Mouse (Mus musculus): ENCODE data around the gene Olfr1415. TPM values are rescaled to one million over a fixed set of nuclear protein-coding genes. Genes with fewer than 3 reads are reported as not detected.

The Olfr1415 gene
- total RNA-seq (2014; rRNA removed; ENCODE audit: low replicate concordance) = not detected in 2 replicates
- not detected in 2 replicates for polyA plus RNA-seq (2015; fragmentation: Nextera tagmentation; extraction: Ambion mirVana)

- WGBS = 60% methylated on average over 2 of the region's 2 CpGs
- DNase-seq (ENCODE audit: low spot score) = no peak
- no peak for ATAC-seq (ENCODE audit: insufficient read depth, low read depth)
- Histone ChIP-seq H3K4me2 (ENCODE audit: low read depth, low read length) (no peak within 1 kb of the TSS), H3K27ac (ENCODE audit: low read depth) (no peak within 1 kb of the TSS), H3K27me3 (ENCODE audit: control insufficient read depth, insufficient read depth, low read length) (no peaks in the 10 kb centered on the region), H3K36me3 (replicated peaks; ENCODE audit: control insufficient read depth, insufficient read depth, low read length) (no peaks in the 10 kb centered on the region), H3K4me3 (ENCODE audit: low read depth, low read length) (no peak within 1 kb of the TSS), H3K4me1 (ENCODE audit: control insufficient read depth, insufficient read depth) (no peaks in the 10 kb centered on the region), H3K9me3 (replicated peaks; ENCODE audit: control insufficient read depth, low read length) (no peaks in the 10 kb centered on the region), H3K9ac (replicated peaks; ENCODE audit: low read depth, low read length) (no peak within 1 kb of the TSS)
- TF ChIP-seq EP300 (IDR thresholded peaks at IDR 0.05; ENCODE audit: low read depth) (no peak), CTCF (IDR thresholded peaks at IDR 0.05; ENCODE audit: low read depth) (no peak)
Measured at GRCm38 (mm10) chr1:92496001-92496400, at the start of gene Olfr1415. Gene Olfr1415, minus strand, starts transcription at chr1:92496101.

GRCm38 (mm10) chr1:92539071-92539470 is 43.2 kb upstream of the Olfr1415 start:
- DNase-seq (ENCODE audit: low spot score) (no peak), ATAC-seq (ENCODE audit: insufficient read depth, low read depth) (no peak)
- no peak for TF ChIP-seq CTCF (IDR thresholded peaks at IDR 0.05; ENCODE audit: low read depth)
- no peak for TF ChIP-seq EP300 (IDR thresholded peaks at IDR 0.05; ENCODE audit: low read depth)
- H3K4me1 ChIP-seq (ENCODE audit: control insufficient read depth, insufficient read depth) = no peaks in the 10 kb centered on the region
- H3K36me3 ChIP-seq (replicated peaks; ENCODE audit: control insufficient read depth, insufficient read depth, low read length) = no peaks in the 10 kb centered on the region
- no peak overlapping the region for H3K4me3 ChIP-seq (ENCODE audit: low read depth, low read length)
- H3K27me3 ChIP-seq (ENCODE audit: control insufficient read depth, insufficient read depth, low read length) = no peaks in the 10 kb centered on the region
- no peak overlapping the region for H3K27ac ChIP-seq (ENCODE audit: low read depth)
- WGBS = 53% methylated on average over 2 of the region's 2 CpGs
- no peak overlapping the region for H3K9ac ChIP-seq (replicated peaks; ENCODE audit: low read depth, low read length)
- H3K9me3 ChIP-seq (replicated peaks; ENCODE audit: control insufficient read depth, low read length) = no peaks in the 10 kb centered on the region
- H3K4me2 ChIP-seq (ENCODE audit: low read depth, low read length) = no peak overlapping the region

- TF ChIP-seq CTCF (IDR thresholded peaks at IDR 0.05; ENCODE audit: low read depth) = no peak
- TF ChIP-seq EP300 (IDR thresholded peaks at IDR 0.05; ENCODE audit: low read depth) = no peak
- Histone ChIP-seq H3K4me2 (ENCODE audit: low read depth, low read length) (no peak overlapping the region), H3K27me3 (ENCODE audit: control insufficient read depth, insufficient read depth, low read length) (no peaks in the 10 kb centered on the region), H3K4me1 (ENCODE audit: control insufficient read depth, insufficient read depth) (no peaks in the 10 kb centered on the region), H3K36me3 (replicated peaks; ENCODE audit: control insufficient read depth, insufficient read depth, low read length) (no peaks in the 10 kb centered on the region), H3K9ac (replicated peaks; ENCODE audit: low read depth, low read length) (no peak overlapping the region), H3K27ac (ENCODE audit: low read depth) (no peak overlapping the region), H3K4me3 (ENCODE audit: low read depth, low read length) (no peak overlapping the region), H3K9me3 (replicated peaks; ENCODE audit: control insufficient read depth, low read length) (no peaks in the 10 kb centered on the region)
- DNase-seq (ENCODE audit: low spot score) = no peak
- WGBS = 31% methylated on average over 5 of the region's 5 CpGs
- no peak for ATAC-seq (ENCODE audit: insufficient read depth, low read depth)
Measured at GRCm38 (mm10) chr1:92536972-92537371, 41.1 kb upstream of the Olfr1415 start.

GRCm38 (mm10) chr1:92523764-92524163 is 27.9 kb upstream of the Olfr1415 start:
- ATAC-seq (ENCODE audit: insufficient read depth, low read depth) (no peak), DNase-seq (ENCODE audit: low spot score) (no peak)
- Histone ChIP-seq H3K4me1 (ENCODE audit: control insufficient read depth, insufficient read depth) (no peaks in the 10 kb centered on the region), H3K27me3 (ENCODE audit: control insufficient read depth, insufficient read depth, low read length) (no peaks in the 10 kb centered on the region), H3K4me2 (ENCODE audit: low read depth, low read length) (no peak overlapping the region), H3K27ac (ENCODE audit: low read depth) (no peak overlapping the region), H3K36me3 (replicated peaks; ENCODE audit: control insufficient read depth, insufficient read depth, low read length) (no peaks in the 10 kb centered on the region), H3K4me3 (ENCODE audit: low read depth, low read length) (no peak overlapping the region), H3K9ac (replicated peaks; ENCODE audit: low read depth, low read length) (no peak overlapping the region), H3K9me3 (replicated peaks; ENCODE audit: control insufficient read depth, low read length) (no peaks in the 10 kb centered on the region)
- TF ChIP-seq EP300 (IDR thresholded peaks at IDR 0.05; ENCODE audit: low read depth) = no peak
- no peak for TF ChIP-seq CTCF (IDR thresholded peaks at IDR 0.05; ENCODE audit: low read depth)
- 77% methylated on average over 3 of the region's 3 CpGs for WGBS

GRCm38 (mm10) chr1:92521376-92521775 is 25.5 kb upstream of the Olfr1415 start:
- TF ChIP-seq CTCF (IDR thresholded peaks at IDR 0.05; ENCODE audit: low read depth) = peak; percentile 52
- no peak for TF ChIP-seq EP300 (IDR thresholded peaks at IDR 0.05; ENCODE audit: low read depth)
- no peaks in the 10 kb centered on the region for H3K36me3 ChIP-seq (replicated peaks; ENCODE audit: control insufficient read depth, insufficient read depth, low read length)
- no peak overlapping the region for H3K27ac ChIP-seq (ENCODE audit: low read depth)
- H3K4me3 ChIP-seq (ENCODE audit: low read depth, low read length) = no peak overlapping the region
- WGBS = 17% methylated on average over 10 of the region's 10 CpGs
- no peaks in the 10 kb centered on the region for H3K9me3 ChIP-seq (replicated peaks; ENCODE audit: control insufficient read depth, low read length)
- H3K9ac ChIP-seq (replicated peaks; ENCODE audit: low read depth, low read length) = no peak overlapping the region
- H3K4me1 ChIP-seq (ENCODE audit: control insufficient read depth, insufficient read depth) = no peaks in the 10 kb centered on the region
- peak; percentile 36 for DNase-seq (ENCODE audit: low spot score)
- no peak overlapping the region for H3K4me2 ChIP-seq (ENCODE audit: low read depth, low read length)
- no peak for ATAC-seq (ENCODE audit: insufficient read depth, low read depth)
- no peaks in the 10 kb centered on the region for H3K27me3 ChIP-seq (ENCODE audit: control insufficient read depth, insufficient read depth, low read length)

GRCm38 (mm10) chr1:92519046-92519445 is 23.1 kb upstream of the Olfr1415 start:
- ATAC-seq (ENCODE audit: insufficient read depth, low read depth) (no peak), DNase-seq (ENCODE audit: low spot score) (no peak)
- H3K9me3 ChIP-seq (replicated peaks; ENCODE audit: control insufficient read depth, low read length) = no peaks in the 10 kb centered on the region
- TF ChIP-seq CTCF (IDR thresholded peaks at IDR 0.05; ENCODE audit: low read depth) = no peak
- no peak for TF ChIP-seq EP300 (IDR thresholded peaks at IDR 0.05; ENCODE audit: low read depth)
- no peaks in the 10 kb centered on the region for H3K4me1 ChIP-seq (ENCODE audit: control insufficient read depth, insufficient read depth)
- H3K4me2 ChIP-seq (ENCODE audit: low read depth, low read length) = no peak overlapping the region
- H3K4me3 ChIP-seq (ENCODE audit: low read depth, low read length) = no peak overlapping the region
- no peak overlapping the region for H3K27ac ChIP-seq (ENCODE audit: low read depth)
- no peak overlapping the region for H3K9ac ChIP-seq (replicated peaks; ENCODE audit: low read depth, low read length)
- WGBS = 66% methylated on average over 6 of the region's 6 CpGs
- H3K36me3 ChIP-seq (replicated peaks; ENCODE audit: control insufficient read depth, insufficient read depth, low read length) = no peaks in the 10 kb centered on the region
- no peaks in the 10 kb centered on the region for H3K27me3 ChIP-seq (ENCODE audit: control insufficient read depth, insufficient read depth, low read length)
